Mouse (Mus musculus) CH12.LX (cell line): ENCODE results near the gene Oprm1.

ENCODE experiments used
- BHLHE40 ChIP-seq: IDR thresholded peaks from 2 replicates; pipeline ENCODE4 v1.6.1; 2011; ENCODE audit warnings: mild to moderate bottlenecking, low read depth, low read length, improper control_type of control experiment
- EP300 ChIP-seq: IDR thresholded peaks from 2 replicates; pipeline ENCODE4 v1.6.1; 2011; ENCODE audit warnings: low read length, improper control_type of control experiment
- HCFC1 ChIP-seq: IDR thresholded peaks from 2 replicates; pipeline ENCODE4 v1.6.1; 2012; ENCODE audit warnings: low read depth, mild to moderate bottlenecking, inconsistent platforms, low read length, improper control_type of control experiment
- KAT2A ChIP-seq: IDR thresholded peaks from 2 replicates; pipeline ENCODE4 v1.6.1; 2012; ENCODE audit warnings: low read length, improper control_type of control experiment, inconsistent platforms; ENCODE audit not compliant: insufficient replicate concordance
- POLR2AphosphoS2 ChIP-seq: IDR thresholded peaks from 2 replicates; pipeline ENCODE4 v1.6.1; 2011; ENCODE audit warnings: low read depth, low read length, improper control_type of control experiment
- SIN3A ChIP-seq: IDR thresholded peaks from 2 replicates; pipeline ENCODE4 v1.6.1; 2012; ENCODE audit warnings: low read length, improper control_type of control experiment, inconsistent platforms
- SMC3 ChIP-seq: IDR thresholded peaks from 2 replicates; pipeline ENCODE4 v1.6.1; 2011; ENCODE audit warnings: low read depth, low read length, improper control_type of control experiment
- ZMIZ1 ChIP-seq: IDR thresholded peaks from 2 replicates; pipeline ENCODE4 v1.6.1; 2012; ENCODE audit warnings: low read depth, mild to moderate bottlenecking, inconsistent platforms, low read length, improper control_type of control experiment
- ZNF384 ChIP-seq: IDR thresholded peaks from 2 replicates; pipeline ENCODE4 v1.6.1; 2012; ENCODE audit warnings: low read depth, low read length, improper control_type of control experiment, inconsistent platforms

GRCm38 (mm10) chr10:7043896-7044295 is 285.6 kb downstream of the Oprm1 start:
- TF ChIP-seq ZMIZ1 (no peak), POLR2AphosphoS2 (no peak), EP300 (no peak), SMC3 (no peak), BHLHE40 (no peak), SIN3A (no peak), HCFC1 (no peak), ZNF384 (no peak), KAT2A (no peak)
